1 mouse cellular context compared by ENCODE assay signal in the genomic region with DNA sequence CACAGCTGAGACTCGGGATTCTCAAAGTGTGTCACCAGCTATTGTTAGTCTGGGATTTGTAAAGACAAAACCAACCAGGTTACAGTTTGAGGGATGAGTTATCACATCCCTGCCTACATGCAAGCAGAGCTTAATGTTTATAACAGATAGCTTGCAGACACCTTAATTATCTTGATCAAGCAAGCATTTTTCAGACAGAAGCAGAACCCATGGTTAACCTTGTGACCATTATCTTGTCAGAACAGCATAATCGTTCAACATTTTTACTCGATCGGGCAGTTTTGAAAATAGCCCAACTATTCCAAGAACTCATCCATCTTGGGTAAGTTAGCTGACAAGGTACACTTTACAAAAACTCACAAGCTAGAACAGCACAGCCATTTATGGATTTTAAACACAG.
A peak's percentile ranks its signal among the peaks of the same experiment; 100 is the strongest.
TF ChIP-seq lines count a peak whose summit lies in the region.

No protein-coding gene starts in this region.

TF ChIP-seq in MEL, 35 proteins besides CTCF, POLR2A, EP300 and RAD21 (continued from another document):
- TF ChIP-seq MAFK (IDR thresholded peaks at IDR 0.05; ENCODE audit: borderline replicate concordance, low read depth, low read length) (peak; percentile 17; the same call in 1 of the 2 replicates), ETS1 (IDR thresholded peaks at IDR 0.05; ENCODE audit: low read depth, low read length) (peak; percentile 76), USF1 (IDR thresholded peaks at IDR 0.05; ENCODE audit: low read depth, low read length) (peak; percentile 48; the same call in 1 of the 2 replicates), NELFE (IDR thresholded peaks at IDR 0.05; ENCODE audit: low read depth, low read length) (no peak), TAL1 (IDR thresholded peaks at IDR 0.05; ENCODE audit: low read length) (peak; percentile 36; the same call in 1 of the 2 replicates), SIN3A (IDR thresholded peaks at IDR 0.05; ENCODE audit: low read length) (peak; percentile 55), BHLHE40 (IDR thresholded peaks at IDR 0.05; ENCODE audit: borderline replicate concordance, low read depth, low read length) (no peak), RCOR1 (IDR thresholded peaks at IDR 0.05; ENCODE audit: low read depth, low read length) (peak; percentile 69), MYB (IDR thresholded peaks at IDR 0.05; ENCODE audit: low read depth, low read length) (peak; percentile 56; the same call in 1 of the 2 replicates), TCF12 (IDR thresholded peaks at IDR 0.05; ENCODE audit: low read depth, low read length) (peak; percentile 94)
